Mouse (Mus musculus): ENCODE measurements around the gene Cdsn.

GRCm38 (mm10) chr17:35549437-35550142, 2.3 kb upstream of the Cdsn start:
- TF ChIP-seq CTCF (IDR thresholded peaks at IDR 0.05; ENCODE audit: low read depth, low read length) (no peak), POLR2A (IDR thresholded peaks at IDR 0.05; ENCODE audit: extremely low read depth, insufficient read depth, low read length) (no peak)

All from liver, adult 2 months (tissue).